Mouse (Mus musculus) ES-CJ7 (cell line): ENCODE measurements around the gene Zfp950.
A peak's percentile ranks its signal among the peaks of the same experiment; 100 is the strongest.
"Not testable (repeated sequence)": the region's sequence is repeated elsewhere in the genome, so short reads cannot be mapped to it uniquely, and the experiment has no call there.

Experiments
- DNase-seq: peaks from one replicate; pipeline ENCODE4 v3.0.0; 2011; ENCODE audit warnings: low read depth, low spot score

Gene Zfp950

GRCm38 (mm10) chr19:61140342-61141206 lies at the start of gene Zfp950:
TSS of gene Zfp950 (minus strand) at chr19:61140840.
- peak; percentile 94 for DNase-seq

GRCm38 (mm10) chr19:61183590-61183989 lies 43.0 kb upstream of the Zfp950 start, which contains the start of gene Gm6020:
TSS of gene Gm6020 (plus strand) at chr19:61183890.
- not testable (repeated sequence) for DNase-seq

GRCm38 (mm10) chr19:61175756-61176324 lies 35.2 kb upstream of the Zfp950 start, which contains the start of gene Gm7102:
TSS of gene Gm7102 (minus strand) at chr19:61176309.
- DNase-seq, result peak; percentile 49

DNA sequence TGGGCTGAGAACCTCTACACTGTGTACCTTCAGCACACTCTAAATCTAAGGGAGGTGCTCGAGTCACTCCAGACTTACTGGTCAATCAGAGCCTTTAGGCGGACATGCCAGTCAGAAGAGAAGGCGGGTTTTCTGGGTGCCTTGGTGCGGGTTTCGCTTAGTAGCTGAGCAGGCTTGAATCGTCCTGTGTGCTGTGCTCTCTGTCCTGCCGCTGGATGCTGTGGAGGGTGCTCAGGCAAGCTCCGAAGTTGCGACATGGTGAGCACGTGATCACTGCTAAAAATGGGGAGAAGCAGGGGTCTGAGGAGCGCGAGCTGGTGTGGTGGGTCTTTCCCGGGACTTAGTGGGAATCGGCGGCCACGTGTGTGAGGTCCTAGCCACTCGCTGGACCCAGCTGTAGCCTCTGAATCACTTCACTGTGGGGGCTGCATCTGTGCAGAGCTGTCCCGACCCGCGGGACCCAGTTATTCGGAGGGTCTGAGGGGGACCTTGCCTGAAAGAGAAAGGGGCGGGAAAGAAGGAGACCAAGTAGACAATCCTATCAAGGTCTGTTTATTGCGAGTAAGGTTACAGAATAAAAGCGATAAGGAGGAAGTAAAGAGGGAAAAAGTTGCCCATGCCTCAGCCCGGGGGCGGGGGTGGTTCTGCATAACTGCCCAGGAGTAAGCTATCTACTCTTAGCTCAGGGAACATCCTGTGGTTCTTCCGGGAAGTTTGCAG lies 11.2 kb upstream of the Zfp950 start:
- DNase-seq, result no peak

DNA sequence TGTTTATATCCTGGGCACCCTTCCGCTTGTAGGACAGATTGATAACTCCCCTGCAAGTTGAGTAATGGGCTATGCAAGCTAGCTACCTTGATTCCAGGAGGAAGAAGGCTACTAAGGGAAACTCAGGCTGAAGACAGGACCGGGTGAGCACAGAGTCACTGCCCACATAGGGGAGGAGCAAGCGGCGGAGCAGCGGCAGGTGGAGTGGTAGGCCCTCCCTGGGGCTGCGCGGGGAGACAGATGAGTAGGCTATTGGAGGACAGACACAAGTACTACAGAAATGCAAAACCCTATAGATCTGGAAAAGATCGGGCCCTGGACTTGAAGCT lies 10.7 kb upstream of the Zfp950 start:
- DNase-seq, result peak; percentile 35

GRCm38 (mm10) chr19:61141299-61141698 lies 659 bp upstream of the Zfp950 start:
- no peak for DNase-seq

GRCm38 (mm10) chr19:61138655-61139054 lies 2.0 kb downstream of the Zfp950 start:
- DNase-seq, result no peak

GRCm38 (mm10) chr19:61131096-61131495 lies 9.5 kb downstream of the Zfp950 start:
- peak; percentile 85 for DNase-seq

DNA sequence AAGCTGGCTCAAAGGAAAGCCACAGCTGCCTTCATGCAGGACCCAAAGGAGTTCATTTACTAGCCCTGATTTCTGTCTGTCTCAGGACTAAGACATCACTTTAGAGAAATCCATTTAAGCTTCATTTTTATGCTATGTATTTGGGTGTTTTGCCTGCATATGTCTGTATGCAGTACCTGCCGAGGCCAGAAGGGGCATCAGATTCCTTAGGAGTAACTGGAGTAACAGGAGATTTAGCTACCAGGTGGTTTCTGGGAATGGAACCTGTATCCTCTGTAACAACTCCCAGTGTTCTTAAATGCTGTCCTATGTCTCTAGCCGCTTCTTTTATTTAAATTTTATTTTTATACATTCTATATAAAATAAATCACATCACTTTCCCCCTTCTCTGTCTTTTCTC lies 30.5 kb downstream of the Zfp950 start:
- DNase-seq, result peak; percentile 64

DNA sequence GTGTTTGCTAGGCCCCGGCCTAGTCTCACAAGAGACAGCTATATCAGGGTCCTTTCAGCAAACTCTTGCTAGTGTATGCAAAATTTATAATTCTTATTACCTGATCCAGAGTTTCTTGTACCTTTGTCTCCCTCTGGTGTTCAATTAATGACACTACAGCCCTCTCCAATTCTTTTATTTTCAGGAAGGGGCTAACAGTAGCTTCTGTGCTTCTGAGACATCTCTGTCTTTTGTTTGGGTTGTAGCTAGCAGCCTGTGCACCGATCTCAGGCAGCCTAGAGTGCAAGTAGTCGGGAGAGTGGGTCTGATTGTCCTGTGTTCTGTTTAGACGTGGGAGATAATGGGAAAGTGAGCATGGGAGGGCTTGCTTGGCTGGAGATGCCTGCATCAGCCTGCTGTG lies 42.9 kb downstream of the Zfp950 start:
- peak; percentile 31 for DNase-seq

- no peak for DNase-seq
These were observed 43.9 kb downstream of the Zfp950 start for GRCm38 (mm10) chr19:61096776-61097175.

DNA sequence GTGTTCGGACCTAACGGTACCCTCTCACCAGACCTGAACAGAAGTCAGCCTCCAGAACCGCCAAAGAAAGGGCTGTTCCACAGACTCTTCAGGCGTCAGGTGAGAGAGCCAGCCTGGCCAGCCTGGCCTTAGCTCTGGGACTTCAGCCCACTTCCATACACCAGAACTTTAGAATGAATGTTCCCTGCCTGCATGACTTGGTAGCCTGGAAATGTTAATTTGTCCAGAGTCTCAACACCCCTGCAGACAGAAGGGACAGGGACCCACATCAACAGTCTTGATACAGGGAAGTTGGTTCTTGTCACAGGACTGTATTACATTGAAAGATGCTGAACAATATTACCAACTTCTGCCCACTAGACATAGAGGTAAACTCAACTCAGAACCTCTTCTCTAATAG lies 50.1 kb downstream of the Zfp950 start:
- no peak for DNase-seq

- no peak for DNase-seq
These were observed 51.6 kb downstream of the Zfp950 start for GRCm38 (mm10) chr19:61089001-61089400.

- no peak for DNase-seq
These were observed 52.9 kb downstream of the Zfp950 start for GRCm38 (mm10) chr19:61087781-61088180.

- no peak for DNase-seq
These were observed 55.4 kb downstream of the Zfp950 start for GRCm38 (mm10) chr19:61085217-61085616.

DNA sequence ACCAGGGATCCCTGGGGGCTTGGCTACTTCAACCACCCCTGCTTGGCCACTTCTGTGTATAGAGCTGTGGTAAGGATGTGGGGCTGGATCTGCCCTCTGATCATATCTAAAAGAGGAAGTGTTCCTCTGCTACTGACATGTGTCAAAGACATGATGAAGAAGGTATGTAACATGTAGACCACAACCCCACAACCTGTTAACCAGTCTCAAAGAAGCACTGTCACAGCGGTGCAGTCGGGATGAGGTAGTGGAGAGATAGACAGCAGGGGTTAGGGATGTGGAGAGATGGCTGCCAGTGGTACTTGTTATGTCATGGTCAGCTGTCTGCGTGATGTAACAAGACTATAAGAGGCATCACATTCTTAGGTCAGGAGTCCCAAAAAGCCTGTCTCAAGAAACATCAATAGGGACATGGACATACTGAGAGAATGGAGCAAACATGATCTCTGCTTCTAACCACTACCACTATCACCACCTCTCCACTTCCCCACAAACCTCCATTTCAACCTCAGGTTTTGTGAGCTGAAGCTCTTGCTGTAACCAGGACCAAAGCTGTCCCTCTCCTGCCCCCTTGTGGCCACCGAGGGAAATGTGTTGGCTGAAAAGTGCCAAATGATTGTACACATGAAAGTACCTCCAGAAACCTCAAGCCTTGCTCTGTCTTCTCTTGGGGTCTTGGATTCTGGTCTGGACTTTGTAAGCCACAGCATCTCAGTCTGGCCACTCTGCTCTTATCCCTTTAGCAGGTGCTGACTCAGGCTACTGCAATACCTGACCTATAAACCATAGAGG lies 56.3 kb downstream of the Zfp950 start:
- DNase-seq, result peak; percentile 77

- no peak for DNase-seq
These were observed 57.6 kb downstream of the Zfp950 start for GRCm38 (mm10) chr19:61083006-61083405.

DNA sequence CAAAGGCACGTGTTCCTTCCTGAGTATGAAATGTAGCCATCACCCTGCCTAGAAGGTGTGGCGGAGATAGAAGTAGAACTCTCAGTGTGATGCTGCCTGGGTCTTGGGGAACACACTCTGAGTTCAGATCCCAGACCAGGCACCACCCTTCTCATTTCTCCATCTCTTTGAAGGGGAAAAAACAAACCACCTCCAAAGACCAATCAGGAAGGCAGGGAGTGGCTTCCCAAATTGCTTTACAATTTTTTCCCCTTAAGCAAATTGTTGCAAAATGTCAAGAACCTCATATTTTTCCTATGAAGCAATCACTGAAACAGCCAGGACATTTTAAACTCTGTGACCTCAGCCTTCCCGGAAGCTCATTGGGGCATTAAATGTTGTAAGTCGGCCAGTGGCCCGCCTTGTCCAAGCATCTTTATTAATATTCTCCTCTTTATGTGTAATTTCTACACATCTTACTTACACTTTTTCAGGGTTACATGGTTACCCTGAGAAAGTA lies 60.3 kb downstream of the Zfp950 start:
- no peak for DNase-seq

DNA sequence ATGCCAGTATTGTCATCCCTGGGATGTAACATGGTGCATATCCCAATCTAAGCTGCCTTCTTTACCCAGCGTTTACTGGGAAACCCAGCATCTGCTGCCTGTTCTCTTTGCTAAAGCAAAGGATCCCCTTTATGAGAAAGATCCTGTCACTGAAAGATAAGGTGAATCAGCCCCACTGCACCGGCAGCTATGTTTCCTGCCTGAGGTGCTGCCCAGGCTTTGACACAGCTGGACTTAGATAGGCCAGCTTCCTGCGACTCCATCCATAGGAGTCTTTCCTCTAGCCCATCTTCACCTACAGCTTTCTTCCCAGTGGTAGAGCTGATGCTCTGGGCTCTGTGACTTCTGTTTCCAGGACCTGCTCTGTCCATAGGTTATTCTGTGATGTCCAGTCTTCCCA lies 62.0 kb downstream of the Zfp950 start:
- DNase-seq, result no peak

DNA sequence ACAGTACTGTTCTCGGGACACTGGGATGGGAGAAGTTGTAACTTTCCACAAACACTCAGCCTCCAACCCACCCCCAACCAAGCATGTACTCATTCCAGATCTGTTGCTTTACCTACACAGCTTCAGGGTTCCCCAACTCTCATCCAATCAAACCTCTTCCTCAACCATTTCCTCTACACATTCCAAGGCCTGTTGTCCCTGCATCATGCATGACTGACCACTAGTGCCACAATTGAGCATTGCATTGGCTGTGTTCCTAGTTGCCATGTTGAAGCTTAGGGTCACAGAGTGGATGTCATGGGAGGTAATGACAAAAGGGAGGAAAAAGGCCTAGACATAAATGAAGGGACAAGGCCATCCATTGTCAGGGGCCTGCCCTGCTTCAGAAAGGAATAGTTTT lies 75.6 kb downstream of the Zfp950 start:
- peak; percentile 10 for DNase-seq

- DNase-seq, result peak; percentile 16
These were observed 76.3 kb downstream of the Zfp950 start for GRCm38 (mm10) chr19:61064386-61064785.
